Mouse (Mus musculus): ENCODE results near the gene Fgfr2. TPM values are rescaled to one million over a fixed set of nuclear protein-coding genes. Genes with fewer than 3 reads are reported as not detected.
A peak's percentile ranks its signal among the peaks of the same experiment; 100 is the strongest.
"Not testable (repeated sequence)": the region's sequence is repeated elsewhere in the genome, so short reads cannot be mapped to it uniquely, and the experiment has no call there.

Gene Fgfr2
- total and polyA plus RNA-seq, 2 experiments from 2014 or later, result 12.1 to 32.6 TPM

GRCm38 (mm10) chr7:130670358-130670757 lies 2452.8 kb downstream of the Fgfr2 start:
- no peak for ATAC-seq (ENCODE audit: low FRiP score)
- H3K4me3 ChIP-seq (ENCODE audit: low read depth, low read length), result no peak overlapping the region
- no peaks in the 10 kb centered on the region for H3K27me3 ChIP-seq (ENCODE audit: insufficient read depth, low read length)
- no peak overlapping the region for H3K27ac ChIP-seq (ENCODE audit: low read depth, low read length)
- no peaks in the 10 kb centered on the region for H3K36me3 ChIP-seq (ENCODE audit: insufficient read depth, low read length)
- H3K4me2 ChIP-seq (ENCODE audit: low read depth, low read length, poor library complexity, severe bottlenecking), result no peak overlapping the region
- TF ChIP-seq CTCF (IDR thresholded peaks at IDR 0.05), result no peak
- WGBS, result 66% methylated on average over 4 of the region's 4 CpGs
- no peaks in the 10 kb centered on the region for H3K9me3 ChIP-seq (ENCODE audit: low read length)
- peaks cover 4% of the 10 kb centered on the region; the same call in 1 of the 2 replicates for H3K4me1 ChIP-seq (ENCODE audit: insufficient read depth, low read length)
- H3K9ac ChIP-seq (replicated peaks; ENCODE audit: low read length, poor library complexity, severe bottlenecking), result no peak overlapping the region
- no peak for DNase-seq (ENCODE audit: low spot score)

DNA sequence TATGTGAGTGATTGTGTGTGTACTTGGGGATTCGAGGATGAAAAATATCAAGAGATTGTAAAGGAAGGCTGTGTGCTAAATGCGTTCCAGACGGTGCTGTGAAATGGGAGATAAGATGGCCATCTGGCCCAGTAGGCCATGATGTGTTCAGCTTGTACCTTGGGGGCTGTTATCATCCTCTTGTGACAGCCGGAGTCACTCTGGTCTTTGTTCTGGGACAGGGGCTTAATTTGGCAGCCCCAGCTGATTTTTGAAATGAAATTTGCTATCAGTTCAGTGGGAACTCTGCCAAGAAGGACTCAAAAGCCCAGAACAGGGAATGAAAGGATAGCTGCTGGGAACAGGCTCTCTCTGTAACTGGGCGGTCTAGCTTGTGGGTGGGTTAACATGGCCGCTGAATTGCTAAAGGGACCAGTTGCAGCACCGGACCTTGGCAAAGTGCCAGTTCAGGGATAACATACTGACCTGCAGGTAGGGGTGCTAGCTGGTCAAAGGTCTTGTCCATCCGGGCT lies 2453.7 kb downstream of the Fgfr2 start:
- Histone ChIP-seq H3K4me1 (ENCODE audit: insufficient read depth, low read length) (peaks cover 4% of the 10 kb centered on the region; the same call in 1 of the 2 replicates), H3K4me2 (ENCODE audit: low read depth, low read length, poor library complexity, severe bottlenecking) (no peak overlapping the region), H3K27me3 (ENCODE audit: insufficient read depth, low read length) (no peaks in the 10 kb centered on the region), H3K36me3 (ENCODE audit: insufficient read depth, low read length) (no peaks in the 10 kb centered on the region), H3K9ac (replicated peaks; ENCODE audit: low read length, poor library complexity, severe bottlenecking) (no peak overlapping the region), H3K4me3 (ENCODE audit: low read depth, low read length) (no peak overlapping the region), H3K9me3 (ENCODE audit: low read length) (no peaks in the 10 kb centered on the region), H3K27ac (ENCODE audit: low read depth, low read length) (peak overlapping the region; percentile 40)
- peak; percentile 86 for DNase-seq (ENCODE audit: low spot score)
- 38% methylated on average over 8 of the region's 8 CpGs for WGBS
- ATAC-seq (ENCODE audit: low FRiP score), result no peak
- TF ChIP-seq CTCF (IDR thresholded peaks at IDR 0.05), result no peak

GRCm38 (mm10) chr7:130668729-130669281 lies 2454.3 kb downstream of the Fgfr2 start:
- H3K9ac ChIP-seq (replicated peaks; ENCODE audit: low read length, poor library complexity, severe bottlenecking), result no peak overlapping the region
- ATAC-seq (ENCODE audit: low FRiP score), result 0 out of 2 replicates have a peak, but pooled peaks have one; percentile 52
- H3K36me3 ChIP-seq (ENCODE audit: insufficient read depth, low read length), result no peaks in the 10 kb centered on the region
- no peaks in the 10 kb centered on the region for H3K9me3 ChIP-seq (ENCODE audit: low read length)
- 52% methylated on average over 7 of the region's 7 CpGs for WGBS
- H3K27ac ChIP-seq (ENCODE audit: low read depth, low read length), result peak overlapping the region; percentile 40
- no peak overlapping the region for H3K4me2 ChIP-seq (ENCODE audit: low read depth, low read length, poor library complexity, severe bottlenecking)
- H3K4me3 ChIP-seq (ENCODE audit: low read depth, low read length), result no peak overlapping the region
- peak; percentile 66 for DNase-seq (ENCODE audit: low spot score)
- H3K4me1 ChIP-seq (ENCODE audit: insufficient read depth, low read length), result peaks cover 4% of the 10 kb centered on the region; the same call in 1 of the 2 replicates
- H3K27me3 ChIP-seq (ENCODE audit: insufficient read depth, low read length), result no peaks in the 10 kb centered on the region
- no peak for TF ChIP-seq CTCF (IDR thresholded peaks at IDR 0.05)

DNA sequence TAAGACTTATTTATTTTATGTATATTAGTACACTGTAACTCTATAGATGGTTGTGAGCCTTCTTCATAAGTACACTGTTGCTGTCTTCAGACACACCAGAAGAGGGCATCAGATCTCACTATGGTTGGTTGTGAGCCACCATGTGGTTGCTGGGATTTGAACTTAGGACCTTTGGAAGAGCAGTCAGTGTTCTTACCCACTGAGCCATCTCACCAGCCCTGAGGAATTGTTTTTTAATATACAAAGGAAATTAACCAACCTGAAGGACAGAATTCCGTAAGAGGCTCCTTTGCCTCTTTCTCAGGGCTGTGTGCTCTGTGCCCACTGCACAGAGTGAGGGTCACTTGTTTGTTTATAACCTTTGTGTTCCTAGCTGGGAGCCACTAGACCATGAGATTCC lies 2455.1 kb downstream of the Fgfr2 start:
- ATAC-seq (ENCODE audit: low FRiP score); H3K9ac ChIP-seq (replicated peaks; ENCODE audit: low read length, poor library complexity, severe bottlenecking); H3K27me3 ChIP-seq (ENCODE audit: insufficient read depth, low read length); H3K36me3 ChIP-seq (ENCODE audit: insufficient read depth, low read length); H3K9me3 ChIP-seq (ENCODE audit: low read length); H3K27ac ChIP-seq (ENCODE audit: low read depth, low read length); DNase-seq (ENCODE audit: low spot score); H3K4me1 ChIP-seq (ENCODE audit: insufficient read depth, low read length); H3K4me2 ChIP-seq (ENCODE audit: low read depth, low read length, poor library complexity, severe bottlenecking); H3K4me3 ChIP-seq (ENCODE audit: low read depth, low read length): not testable (repeated sequence)
- 0 out of 2 replicates have a peak, but pooled peaks have one; percentile 13 for TF ChIP-seq CTCF (IDR thresholded peaks at IDR 0.05)
- WGBS, result 97% methylated on average over 1 of the region's 1 CpGs

GRCm38 (mm10) chr7:130665358-130665757 lies 2457.8 kb downstream of the Fgfr2 start:
- Histone ChIP-seq H3K9ac (replicated peaks; ENCODE audit: low read length, poor library complexity, severe bottlenecking) (no peak overlapping the region), H3K9me3 (ENCODE audit: low read length) (no peaks in the 10 kb centered on the region), H3K36me3 (ENCODE audit: insufficient read depth, low read length) (no peaks in the 10 kb centered on the region), H3K4me3 (ENCODE audit: low read depth, low read length) (no peak overlapping the region), H3K4me2 (ENCODE audit: low read depth, low read length, poor library complexity, severe bottlenecking) (no peak overlapping the region), H3K4me1 (ENCODE audit: insufficient read depth, low read length) (no peaks in the 10 kb centered on the region), H3K27ac (ENCODE audit: low read depth, low read length) (no peak overlapping the region), H3K27me3 (ENCODE audit: insufficient read depth, low read length) (no peaks in the 10 kb centered on the region)
- WGBS, result 98% methylated on average over 9 of the region's 9 CpGs
- no peak for TF ChIP-seq CTCF (IDR thresholded peaks at IDR 0.05)
- ATAC-seq (ENCODE audit: low FRiP score) (no peak), DNase-seq (ENCODE audit: low spot score) (no peak)

DNA sequence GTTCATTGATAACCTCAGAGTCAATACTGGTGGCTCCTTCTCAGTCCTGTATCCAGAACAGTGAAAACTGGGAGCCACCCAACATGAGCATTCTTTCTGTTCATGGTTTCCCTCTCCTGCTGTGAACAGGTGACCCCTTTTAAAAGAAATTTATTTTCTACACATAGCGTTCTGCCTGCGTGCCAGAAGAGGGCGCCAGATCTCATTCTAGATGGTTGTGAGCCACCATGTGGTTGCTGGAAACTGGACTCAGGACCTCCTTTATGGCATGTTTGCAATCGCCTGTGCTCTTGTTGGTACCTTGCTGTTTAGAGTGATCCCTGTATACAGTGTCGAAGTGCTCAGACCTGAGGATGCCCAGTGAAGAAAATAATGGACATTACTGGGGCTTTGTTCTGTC lies 2458.5 kb downstream of the Fgfr2 start:
- 90% methylated on average over 5 of the region's 5 CpGs for WGBS
- Histone ChIP-seq H3K4me1 (ENCODE audit: insufficient read depth, low read length) (no peaks in the 10 kb centered on the region), H3K4me2 (ENCODE audit: low read depth, low read length, poor library complexity, severe bottlenecking) (no peak overlapping the region), H3K9me3 (ENCODE audit: low read length) (no peaks in the 10 kb centered on the region), H3K9ac (replicated peaks; ENCODE audit: low read length, poor library complexity, severe bottlenecking) (no peak overlapping the region), H3K36me3 (ENCODE audit: insufficient read depth, low read length) (no peaks in the 10 kb centered on the region), H3K27me3 (ENCODE audit: insufficient read depth, low read length) (no peaks in the 10 kb centered on the region), H3K27ac (ENCODE audit: low read depth, low read length) (no peak overlapping the region), H3K4me3 (ENCODE audit: low read depth, low read length) (no peak overlapping the region)
- DNase-seq (ENCODE audit: low spot score), result no peak
- TF ChIP-seq CTCF (IDR thresholded peaks at IDR 0.05), result 0 out of 2 replicates have a peak, but pooled peaks have one; percentile 22
- no peak for ATAC-seq (ENCODE audit: low FRiP score)

Measured in midbrain, postnatal 0 days (tissue).